Mouse (Mus musculus) monocyte, adult 2 months (primary cell): ENCODE results near the gene Cfap299.
"Not testable (repeated sequence)": the region's sequence is repeated elsewhere in the genome, so short reads cannot be mapped to it uniquely, and the experiment has no call there.

Experiments used
- DNase-seq, 2 experiments: peaks; one replicate each; pipeline ENCODE4 v3.0.0; 2022; ENCODE audit warnings: low spot score in 2 of 2, low read depth in 1 of 2

Gene Cfap299

GRCm38 (mm10) chr5:98328848-98329624, at the start of gene Cfap299:
Cfap299 (plus strand) TSS chr5:98329304.
- DNase-seq, result peak in 1 of 2 experiments; percentile 42

DNA sequence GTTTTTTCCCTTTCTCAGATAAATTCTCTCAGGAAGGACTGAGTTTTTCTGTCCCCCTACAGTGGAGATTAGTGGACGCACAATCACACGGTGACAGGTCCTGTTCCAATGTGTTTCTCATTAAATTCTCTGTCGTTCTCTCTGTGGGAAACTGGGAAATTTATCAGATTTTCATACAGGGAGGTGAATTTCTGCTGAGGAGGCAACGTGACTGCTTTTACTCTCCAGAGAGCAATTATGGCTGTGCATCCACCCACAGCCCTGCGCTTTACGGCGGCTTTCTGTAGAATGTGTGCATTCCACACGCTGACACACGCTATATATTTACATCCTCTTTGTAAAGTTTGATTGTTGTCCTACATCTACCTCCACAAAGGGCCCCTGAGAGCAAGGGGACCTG, 47.1 kb upstream of the Cfap299 start:
- DNase-seq, result no peak

DNA sequence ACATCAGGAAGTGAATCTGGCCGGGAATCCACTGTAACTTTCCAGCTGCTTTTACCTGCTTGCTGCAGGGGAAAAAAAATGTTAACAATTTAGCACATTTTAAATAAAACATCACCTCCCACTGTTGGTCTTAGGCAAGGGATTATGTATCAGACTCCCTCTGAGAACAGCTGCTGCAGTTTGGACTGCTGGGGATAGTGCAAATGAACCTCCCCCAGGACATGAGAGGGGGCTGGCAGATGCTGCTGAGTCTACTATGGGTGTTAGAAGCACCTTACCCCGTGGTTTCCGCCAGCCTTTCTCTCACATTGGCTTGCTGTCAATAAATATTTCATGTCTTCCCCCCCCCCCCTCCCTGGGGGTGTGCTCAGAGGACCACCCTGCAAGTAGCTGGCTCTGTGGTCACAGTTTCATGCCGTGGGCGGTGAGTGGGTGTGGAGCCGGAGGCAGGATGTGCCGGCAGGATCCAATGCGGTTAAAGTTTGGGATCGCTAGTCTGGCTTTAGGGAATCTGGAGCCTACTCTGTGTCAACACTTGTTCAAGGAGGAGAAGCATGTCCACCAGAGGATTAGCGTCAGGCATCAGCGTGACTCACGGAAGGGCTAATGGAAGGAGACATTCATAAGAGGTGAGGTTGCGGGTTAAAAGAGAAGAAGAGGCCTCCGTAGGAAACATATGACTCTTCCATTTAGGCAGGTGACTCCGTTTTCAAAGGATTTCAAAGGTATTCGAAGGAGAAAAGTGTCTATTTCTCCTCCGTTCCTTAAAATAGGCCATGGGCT, 45.2 kb upstream of the Cfap299 start:
- DNase-seq, result no peak

DNA sequence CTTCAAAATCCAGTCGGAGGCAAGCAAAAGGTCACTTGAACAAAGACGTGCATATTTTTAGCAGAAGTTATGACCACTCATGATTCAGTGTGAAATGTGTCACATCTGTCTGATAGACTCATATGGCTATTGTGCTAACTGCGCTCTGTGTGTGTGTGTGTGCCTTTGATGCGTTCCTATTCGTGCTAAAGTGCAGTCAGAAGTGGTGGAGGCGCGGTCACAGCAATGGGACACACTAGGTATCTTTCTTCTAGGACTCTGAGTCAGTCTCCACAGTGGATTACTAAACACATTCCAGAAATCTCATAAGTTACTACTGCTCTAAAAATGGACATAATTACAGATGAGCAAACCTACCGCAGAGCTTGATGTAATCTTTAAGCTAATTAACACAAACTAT, 38.5 kb upstream of the Cfap299 start:
- no peak for DNase-seq

- no peak for DNase-seq
These were observed 36.6 kb upstream of the Cfap299 start for GRCm38 (mm10) chr5:98292388-98293048.

- no peak for DNase-seq
These were observed 35.9 kb upstream of the Cfap299 start for GRCm38 (mm10) chr5:98293049-98293715.

- no peak for DNase-seq
These were observed 29.0 kb upstream of the Cfap299 start for GRCm38 (mm10) chr5:98300079-98300478.

DNA sequence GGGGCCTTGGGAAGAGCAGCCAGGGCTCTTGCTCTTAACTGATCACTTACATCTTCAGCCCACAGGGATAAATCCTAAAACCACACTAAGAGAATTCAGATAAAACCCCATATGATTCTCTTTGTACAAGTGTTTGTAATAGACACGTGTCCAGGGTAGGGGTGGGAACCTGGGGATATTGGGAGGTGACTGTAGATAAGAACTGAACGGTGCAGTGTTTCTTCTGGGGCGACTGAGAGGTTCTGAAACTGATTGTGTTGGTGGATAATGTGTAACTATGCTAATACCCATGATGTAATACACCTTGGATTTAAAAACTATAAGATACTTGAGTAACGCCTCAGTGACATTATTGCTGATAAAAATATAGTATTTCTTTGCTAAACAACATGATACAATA, 23.4 kb upstream of the Cfap299 start:
- DNase-seq, result no peak

GRCm38 (mm10) chr5:98306528-98306927, 22.6 kb upstream of the Cfap299 start:
- DNase-seq, result no peak

- no peak for DNase-seq
These were observed 2.5 kb upstream of the Cfap299 start for GRCm38 (mm10) chr5:98326625-98327024.

- DNase-seq, result not testable (repeated sequence)
These were observed 14.6 kb downstream of the Cfap299 start for GRCm38 (mm10) chr5:98343751-98344150.

DNA sequence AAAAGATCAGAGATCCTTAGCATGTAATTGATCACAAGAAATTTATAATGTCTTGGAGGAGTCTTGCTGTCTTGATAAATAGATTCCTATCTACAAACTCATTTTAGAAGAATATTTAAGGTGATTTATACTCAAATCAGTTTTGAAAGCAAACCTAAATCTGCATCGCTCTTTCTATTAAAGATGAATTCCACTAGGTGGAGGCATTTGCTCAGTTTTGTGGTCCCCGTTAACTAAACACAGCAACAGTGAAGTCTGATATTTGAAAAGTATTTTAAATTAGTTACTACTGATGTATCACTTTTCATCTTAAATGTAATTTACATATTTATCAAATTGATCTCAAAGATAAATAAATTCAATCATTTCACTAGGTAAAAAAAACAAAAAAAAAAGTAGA, 15.5 kb downstream of the Cfap299 start:
- no peak for DNase-seq

GRCm38 (mm10) chr5:98346067-98346466, 17.0 kb downstream of the Cfap299 start:
- DNase-seq, result no peak

GRCm38 (mm10) chr5:98348605-98349004, 19.5 kb downstream of the Cfap299 start:
- DNase-seq, result peak in 1 of 2 experiments; percentile 12

DNA sequence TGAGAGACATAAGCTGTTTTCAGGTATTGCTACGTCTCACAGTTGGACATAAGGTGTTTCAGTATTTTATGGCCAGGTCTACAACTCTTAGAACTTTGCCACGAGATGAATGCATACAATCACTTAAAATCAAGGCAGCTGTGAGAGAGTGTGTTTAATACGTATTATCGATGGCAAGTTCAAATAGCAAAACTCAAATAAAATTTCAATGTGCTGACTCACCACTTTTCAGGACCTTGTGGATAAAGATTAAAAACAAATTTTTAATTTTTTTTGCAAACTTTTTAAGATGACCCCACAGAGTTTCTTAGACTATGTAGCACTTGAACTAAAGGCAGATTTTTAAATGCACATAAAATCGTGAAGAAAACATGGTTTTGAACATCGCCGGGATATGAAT, 30.8 kb downstream of the Cfap299 start:
- DNase-seq, result no peak

DNA sequence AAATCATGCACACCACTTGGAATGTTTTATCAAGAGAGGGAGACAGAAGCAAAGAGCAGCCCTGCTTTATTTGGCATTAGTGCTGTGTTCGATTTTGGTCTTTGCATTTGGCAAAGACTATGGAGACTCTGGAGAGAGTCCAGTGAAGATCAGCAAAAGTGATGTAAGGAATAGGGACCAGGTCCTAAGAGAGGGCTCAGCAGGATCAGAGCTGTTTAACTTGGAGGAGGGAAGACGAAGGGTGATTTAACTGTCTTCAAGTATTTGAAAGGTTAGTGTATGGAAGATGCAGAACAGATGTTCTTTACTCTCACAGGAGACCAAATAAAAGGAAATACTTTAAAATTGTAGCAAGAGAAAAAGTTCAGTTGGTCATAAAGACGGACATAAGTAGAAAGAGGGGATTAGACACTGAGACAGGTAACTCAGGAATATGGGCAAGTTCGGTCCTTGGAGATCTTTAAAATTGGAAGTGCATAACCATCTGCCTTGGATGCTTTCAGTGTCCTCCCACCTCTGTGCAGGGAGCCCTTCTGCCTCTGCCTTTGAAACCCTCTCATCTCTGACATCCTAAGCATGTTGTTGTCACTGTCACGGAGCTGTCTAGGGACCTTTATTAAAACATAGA, 31.8 kb downstream of the Cfap299 start:
- no peak for DNase-seq

GRCm38 (mm10) chr5:98363428-98363827, 34.3 kb downstream of the Cfap299 start:
- no peak for DNase-seq

DNA sequence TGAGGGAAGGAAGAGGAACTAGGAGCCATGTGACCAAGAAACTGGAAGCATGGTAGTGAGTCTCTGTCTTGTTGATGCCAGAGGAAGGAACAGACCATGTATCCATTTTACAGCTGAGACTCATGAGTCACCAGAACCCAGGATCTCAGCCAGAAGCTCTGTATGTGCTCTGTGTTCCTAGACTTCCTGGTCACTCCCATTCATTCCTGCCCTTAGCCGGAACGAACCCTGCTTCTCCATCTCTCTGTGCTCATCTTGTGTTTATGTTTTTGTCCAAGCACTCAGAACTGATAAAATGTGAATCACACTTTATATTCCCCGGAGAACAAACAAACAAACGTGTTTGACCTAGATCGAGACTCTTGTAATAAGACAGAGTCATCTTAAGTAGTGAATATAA, 36.2 kb downstream of the Cfap299 start:
- DNase-seq, result no peak

- DNase-seq, result no peak
These were observed 39.7 kb downstream of the Cfap299 start for GRCm38 (mm10) chr5:98368822-98369221.

DNA sequence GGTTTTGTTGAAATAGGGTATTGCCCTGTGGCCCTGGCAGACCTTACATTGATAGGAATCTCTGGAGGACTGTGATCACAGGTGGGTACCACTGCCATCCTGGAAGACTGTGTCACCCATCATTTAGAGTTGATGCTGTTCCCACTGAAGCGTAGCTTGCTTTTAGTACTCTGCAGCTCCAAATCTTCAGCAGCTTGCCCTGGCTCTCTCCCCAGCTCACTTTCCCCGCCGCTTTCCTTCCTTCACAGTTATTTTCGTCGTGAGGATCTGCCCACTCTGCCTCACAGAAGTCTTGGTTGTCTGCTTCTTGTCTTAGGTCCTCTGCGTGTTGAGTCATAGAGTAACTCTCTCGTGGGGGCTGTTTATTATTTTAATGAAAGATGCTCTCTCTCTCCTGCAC, 40.3 kb downstream of the Cfap299 start:
- DNase-seq, result no peak
